ENCODE assay signal across 12 mouse cellular contexts in genomic region chr9:50478826-50479225, GRCm38 (mm10). TPM values are rescaled to one million over a fixed set of nuclear protein-coding genes. Genes with fewer than 3 reads are reported as not detected.
DNase-seq lines count a peak whose midpoint lies in the region; ATAC-seq and TF ChIP-seq lines count a peak whose summit lies in the region.
"Had no signal": no experiment of that assay in that cellular context is flagged by ENCODE, and none has a peak within 500 bp of the region (broad histone marks: within the 10 kb centered on the region; RNA-seq: fewer than 3 reads in every experiment).

No protein-coding gene starts in this region.

- intact Hi-C loops in heart, postnatal 14 days (cut with DNase I), result no loop called here

- no peak overlapping the region for H3K4me2 ChIP-seq in kidney, embryonic 14.5 days (replicated peaks; ENCODE audit: low read depth, low read length)
- H3K4me2 ChIP-seq: forebrain, embryonic 12.5 days had no signal

- peak; percentile 59 to 63 for DNase-seq in kidney, postnatal 4 days
- peak; percentile 22 for DNase-seq in heart, postnatal 14 days
- DNase-seq in lung, postnatal 14 days, result peak; percentile 58
- peak; percentile 27 to 63 for DNase-seq in thymus, postnatal 36 days
- no peak for DNase-seq in cerebellum, adult 2 months
- DNase-seq in layer of hippocampus, adult 2 months (ENCODE audit: low spot score in 2 of 2), result no peak
- DNase-seq: adrenal gland, postnatal 25 days; cerebellum, postnatal 36 days had no signal

- no peak overlapping the region for H3K9ac ChIP-seq in kidney, embryonic 14.5 days (ENCODE audit: low read depth, low read length)
- H3K9ac ChIP-seq: forebrain, embryonic 12.5 days had no signal

- peaks cover 16% of the 10 kb centered on the region; the same call in 1 of the 2 replicates for H3K4me1 ChIP-seq in kidney, embryonic 14.5 days (ENCODE audit: control insufficient read depth, insufficient read depth, low read length)
- no peaks in the 10 kb centered on the region for H3K4me1 ChIP-seq in cerebellum, adult 2 months (ENCODE audit: control insufficient read depth, insufficient read depth, low read length)

- ATAC-seq in kidney, embryonic 14.5 days (ENCODE audit: low FRiP score, low TSS enrichment), result no peak
- ATAC-seq: midbrain, embryonic 16.5 days had no signal

- no peaks in the 10 kb centered on the region for H3K36me3 ChIP-seq in kidney, embryonic 14.5 days (ENCODE audit: control insufficient read depth, insufficient read depth, low read length)
- H3K36me3 ChIP-seq: forebrain, embryonic 12.5 days had no signal

- no peaks in the 10 kb centered on the region for H3K9me3 ChIP-seq in kidney, embryonic 14.5 days (ENCODE audit: control insufficient read depth, low read length)
- H3K9me3 ChIP-seq: forebrain, embryonic 12.5 days had no signal

- TF ChIP-seq POLR2A in cerebellum, adult 2 months (IDR thresholded peaks at IDR 0.05; ENCODE audit: borderline replicate concordance, insufficient read depth, low read length), result no peak

- 31% methylated on average over 5 of the region's 5 CpGs for WGBS in kidney, embryonic 14.5 days
- WGBS in cerebellum, adult 2 months, result 23% methylated on average over 5 of the region's 5 CpGs

- no peak overlapping the region for H3K27ac ChIP-seq in kidney, embryonic 14.5 days (ENCODE audit: low read depth, low read length)
- H3K27ac ChIP-seq in cerebellum, adult 2 months (ENCODE audit: insufficient read depth, low read length), result no peak overlapping the region
- no peak overlapping the region for H3K27ac ChIP-seq in layer of hippocampus, adult 2 months
- H3K27ac ChIP-seq: forebrain, embryonic 12.5 days had no signal

- no peak for TF ChIP-seq CTCF in cerebellum, adult 2 months (IDR thresholded peaks at IDR 0.05; ENCODE audit: borderline replicate concordance, insufficient read depth, low read depth, low read length)
- TF ChIP-seq CTCF in layer of hippocampus, adult 2 months (conservative IDR thresholded peaks at IDR 0.05), result no peak

- H3K27me3 ChIP-seq in kidney, embryonic 14.5 days (ENCODE audit: control insufficient read depth, insufficient read depth, low read length), result no peaks in the 10 kb centered on the region; the same call in 1 of the 2 replicates
- H3K27me3 ChIP-seq in cerebellum, adult 2 months (ENCODE audit: control insufficient read depth, insufficient read depth, low read length), result no peaks in the 10 kb centered on the region

- H3K4me3 ChIP-seq in kidney, embryonic 14.5 days (ENCODE audit: low read length), result no peak overlapping the region
- H3K4me3 ChIP-seq in cerebellum, adult 2 months (replicated peaks; ENCODE audit: insufficient read depth, low read depth, low read length), result no peak overlapping the region
- H3K4me3 ChIP-seq in layer of hippocampus, adult 2 months, result no peak overlapping the region
- H3K4me3 ChIP-seq: forebrain, embryonic 12.5 days had no signal

RNA-seq across cellular contexts. Expression of gene Plet1, which starts 15.5 kb away (rescaled TPM):
- polyA plus RNA-seq in kidney, embryonic 14.5 days (2014; fragmentation: Nextera tagmentation; extraction: Ambion mirVana), result 32.1 and 36.7 TPM in 2 replicates
- 1 to 10 TPM; 1.5 to 2.2 TPM for total RNA-seq in heart, postnatal 14 days (2021)
- polyA plus RNA-seq in cerebellum, adult 2 months (2012; rRNA removed), result 0.11 and 0.23 TPM in 2 replicates
- not detected for total RNA-seq in layer of hippocampus, adult 2 months (2021)
- total RNA-seq: left cerebral cortex, postnatal 36 days had no signal

RNA-seq across cellular contexts. Expression of gene Pts, which starts 49.7 kb away (rescaled TPM):
- polyA plus RNA-seq in kidney, embryonic 14.5 days (2014; fragmentation: Nextera tagmentation; extraction: Ambion mirVana), result 85.3 and 89.4 TPM in 2 replicates
- total RNA-seq in heart, postnatal 14 days (2021), result 10 to 100 TPM; 25.5 to 29.4 TPM
- 51.2 and 57.0 TPM in 2 replicates for polyA plus RNA-seq in cerebellum, adult 2 months (2012; rRNA removed)
- 10 to 100 TPM; 36.5 to 42.5 TPM for total RNA-seq in layer of hippocampus, adult 2 months (2021)

Comparison
In these comparisons a context has a peak if more than half of its experiments do, and no peak if none do; other contexts are left out.
1. DNase-seq: peak in kidney, postnatal 4 days (2 of 2), heart, postnatal 14 days (2 of 2), lung, postnatal 14 days (single experiment) and thymus, postnatal 36 days (2 of 2); none in cerebellum, adult 2 months (0 of 2) and layer of hippocampus, adult 2 months (0 of 2).